Mouse (Mus musculus) kidney, adult 2 months (tissue): ENCODE results near the gene Aftph.

Source experiments
- CTCF ChIP-seq: fragments of 200-500 bp; conservative IDR thresholded peaks from 2 replicates; pipeline ENCODE4 v1.5.1; 2011; ENCODE audit warnings: low read depth, mild to moderate bottlenecking, control low read depth, low read length, moderate library complexity, mixed read lengths; ENCODE audit not compliant: insufficient read depth, insufficient read length
- POLR2A ChIP-seq: fragments of 200-500 bp; IDR thresholded peaks from one replicate; pipeline ENCODE4 v1.6.1; 2011; ENCODE audit warnings: low read depth, low read length, control low read depth

DNA sequence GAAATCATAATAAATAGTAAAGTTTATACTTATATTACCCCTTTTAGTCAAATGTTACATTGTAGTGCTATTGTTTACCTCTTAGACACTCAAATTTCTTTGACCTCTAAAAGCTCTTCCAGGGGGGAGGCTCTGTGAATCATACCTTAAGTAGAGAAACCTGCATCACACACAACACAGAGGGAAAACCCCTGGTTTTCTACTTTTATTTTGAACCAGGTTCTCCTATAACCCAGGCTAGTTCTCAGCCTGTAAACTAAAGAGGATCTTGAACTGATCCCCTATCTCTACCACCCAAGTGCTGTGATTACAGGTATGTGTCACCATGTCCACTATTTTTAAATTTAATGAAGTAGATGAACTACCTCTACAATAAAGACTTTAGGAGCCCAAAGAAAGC lies 2.0 kb upstream of the Aftph start:
- TF ChIP-seq CTCF (no peak), POLR2A (no peak)
